Mouse (Mus musculus): ENCODE data around the gene Aif1. TPM values are rescaled to one million over a fixed set of nuclear protein-coding genes. Genes with fewer than 3 reads are reported as not detected.

The Aif1 gene
- total and polyA plus RNA-seq, 3 experiments, result 0.42 to 0.45 TPM; not detected in 1

DNA sequence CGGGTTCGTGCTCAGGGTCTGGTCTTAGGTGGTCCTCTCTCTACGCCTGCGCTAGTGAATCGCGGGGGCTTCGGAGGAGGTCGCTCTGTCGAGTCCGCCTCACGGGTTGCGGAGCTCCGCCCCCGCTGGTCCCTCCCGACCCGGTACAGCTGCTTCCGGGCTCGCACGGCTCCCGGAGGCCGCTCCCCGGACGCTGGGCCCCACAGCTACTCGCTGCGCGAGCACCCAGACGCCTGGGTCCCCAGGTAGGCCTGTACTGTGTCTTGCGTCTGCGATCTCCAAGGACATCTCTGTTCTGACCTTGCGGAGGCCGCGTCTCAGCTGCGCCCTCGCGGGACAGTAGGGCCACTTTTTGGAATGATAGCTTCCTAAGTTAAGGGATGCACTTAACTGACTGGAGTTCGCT lies 49.7 kb downstream of the Aif1 start, which contains the start of gene D17H6S53E:
Gene D17H6S53E (plus strand): TSS at position 168 of the 406 bp plus-strand sequence.
- Histone ChIP-seq H3K79me2 (ENCODE audit: control insufficient read depth, insufficient read depth, low read length, poor library complexity) (peaks cover 33% of the 10 kb centered on the region), H3K36me3 (ENCODE audit: control insufficient read depth in 1 of 2, insufficient read depth in 2 of 2, low read length in 2 of 2) (peaks cover 0 to 10% of the 10 kb centered on the region in 2 experiments; a peak in 2 of 4 replicates), H3K4me1 (ENCODE audit: control insufficient read depth in 1 of 2, insufficient read depth in 2 of 2, low read length in 2 of 2) (peaks cover 6 to 8% of the 10 kb centered on the region in 2 experiments; a peak in 3 of 4 replicates), H3K27ac (ENCODE audit: control insufficient read depth, low read depth, low read length) (peak within 1 kb of the TSS; percentile 78), H3K9ac (ENCODE audit: control insufficient read depth, low read depth, low read length, poor library complexity, severe bottlenecking) (peak within 1 kb of the TSS; percentile 83), H3K4me3 (ENCODE audit: control insufficient read depth in 1 of 2, insufficient read depth in 1 of 2, low read depth in 2 of 2, low read length in 2 of 2) (peak within 1 kb of the TSS; percentile 90 to 99), H3K9me3 (replicated peaks; ENCODE audit: insufficient read depth, low read length) (no peaks in the 10 kb centered on the region), H3K27me3 (ENCODE audit: control insufficient read depth in 1 of 2, insufficient read depth in 2 of 2, low read length in 2 of 2) (no peaks in the 10 kb centered on the region)
- DNase-seq (ENCODE audit: low read depth, low spot score), result peak; percentile 87
- TF ChIP-seq MXI1 (IDR thresholded peaks at IDR 0.05; ENCODE audit: low read depth, low read length) (peak; percentile 50; the same call in 1 of the 2 replicates), ZNF384 (IDR thresholded peaks at IDR 0.05; ENCODE audit: low read depth, low read length) (no peak), POLR2A (IDR thresholded peaks at IDR 0.05; ENCODE audit: control insufficient read depth in 1 of 2, insufficient read depth in 1 of 2, low read depth in 1 of 2, low read length in 2 of 2, poor library complexity in 1 of 2) (peak; percentile 65 to 69; a peak in 3 of 4 replicates), TAL1 (IDR thresholded peaks at IDR 0.05; ENCODE audit: low read length) (no peak), NRF1 (IDR thresholded peaks at IDR 0.05; ENCODE audit: insufficient read depth, low read depth, low read length, poor library complexity, severe bottlenecking) (peak; percentile 72), MEF2A (IDR thresholded peaks at IDR 0.05; ENCODE audit: extremely low read depth, insufficient replicate concordance, low read depth, low read length, poor library complexity, severe bottlenecking) (no peak), MYC (IDR thresholded peaks at IDR 0.05; ENCODE audit: low read depth, low read length) (peak; percentile 26; the same call in 1 of the 2 replicates), MAFK (IDR thresholded peaks at IDR 0.05; ENCODE audit: borderline replicate concordance, low read depth, low read length) (no peak), CHD2 (IDR thresholded peaks at IDR 0.05; ENCODE audit: low read length) (no peak), JUND (IDR thresholded peaks at IDR 0.05; ENCODE audit: low read depth, low read length) (no peak), TCF12 (IDR thresholded peaks at IDR 0.05; ENCODE audit: low read depth, low read length) (peak; percentile 44; the same call in 1 of the 2 replicates), CTCF (IDR thresholded peaks at IDR 0.05 in 2 of 3, conservative IDR thresholded peaks at IDR 0.05 in 1 of 3; ENCODE audit: control insufficient read depth in 1 of 3, insufficient read depth in 1 of 3, low read depth in 2 of 3, low read length in 3 of 3, poor library complexity in 1 of 3, severe bottlenecking in 1 of 3) (no peak), SMC3 (IDR thresholded peaks at IDR 0.05; ENCODE audit: low read depth, low read length) (no peak), ETS1 (IDR thresholded peaks at IDR 0.05; ENCODE audit: low read depth, low read length) (peak; percentile 67; the same call in 1 of the 2 replicates), GATA1 (IDR thresholded peaks at IDR 0.05; ENCODE audit: low read depth, low read length) (no peak), MAX (IDR thresholded peaks at IDR 0.05; ENCODE audit: low read length) (no peak; the same call in 1 of the 2 replicates), RCOR1 (IDR thresholded peaks at IDR 0.05; ENCODE audit: low read depth, low read length) (no peak), HCFC1 (IDR thresholded peaks at IDR 0.05; ENCODE audit: low read depth, low read length) (peak; percentile 75), USF1 (IDR thresholded peaks at IDR 0.05; ENCODE audit: low read depth, low read length) (no peak), UBTF (IDR thresholded peaks at IDR 0.05; ENCODE audit: borderline replicate concordance, insufficient read depth, low read depth, low read length) (peak; percentile 80; the same call in 1 of the 2 replicates), E2F4 (IDR thresholded peaks at IDR 0.05; ENCODE audit: borderline replicate concordance, low read depth, low read length) (no peak), POLR2AphosphoS5 (IDR thresholded peaks at IDR 0.05; ENCODE audit: borderline replicate concordance, low read depth, low read length) (no peak), MYB (IDR thresholded peaks at IDR 0.05; ENCODE audit: low read depth, low read length) (no peak), ZC3H11A (IDR thresholded peaks at IDR 0.05; ENCODE audit: low read depth, low read length) (no peak), ZMIZ1 (IDR thresholded peaks at IDR 0.05; ENCODE audit: low read depth, low read length) (0 out of 2 replicates have a peak, but pooled peaks have one; percentile 40), NELFE (IDR thresholded peaks at IDR 0.05; ENCODE audit: low read depth, low read length) (peak; percentile 80), USF2 (IDR thresholded peaks at IDR 0.05; ENCODE audit: borderline replicate concordance in 1 of 2, insufficient read depth in 1 of 2, low read depth in 1 of 2, low read length in 2 of 2) (no peak), BHLHE40 (IDR thresholded peaks at IDR 0.05; ENCODE audit: borderline replicate concordance, low read depth, low read length) (no peak), EP300 (IDR thresholded peaks at IDR 0.05; ENCODE audit: low read depth in 1 of 2, low read length in 2 of 2) (no peak; a peak in 1 of 4 replicates), RAD21 (IDR thresholded peaks at IDR 0.05; ENCODE audit: low read depth, low read length) (no peak), CHD1 (IDR thresholded peaks at IDR 0.05; ENCODE audit: low read depth, low read length) (no peak; the same call in 1 of the 2 replicates), GABPA (IDR thresholded peaks at IDR 0.05; ENCODE audit: low read depth, low read length) (no peak), ELF1 (IDR thresholded peaks at IDR 0.05; ENCODE audit: low read depth, low read length) (peak; percentile 76), TBP (IDR thresholded peaks at IDR 0.05; ENCODE audit: low read depth, low read length) (0 out of 2 replicates have a peak, but pooled peaks have one; percentile 6), KAT2A (conservative IDR thresholded peaks at IDR 0.05; ENCODE audit: low read depth, low read length) (no peak; the same call in 1 of the 2 replicates), POLR2AphosphoS2 (IDR thresholded peaks at IDR 0.05; ENCODE audit: low read length) (no peak), MAZ (IDR thresholded peaks at IDR 0.05; ENCODE audit: low read depth, low read length) (0 out of 2 replicates have a peak, but pooled peaks have one; percentile 66)
